Mouse (Mus musculus) heart, embryonic 13.5 days (tissue): Measurements from ENCODE around the gene Psmc3ip. TPM values are rescaled to one million over a fixed set of nuclear protein-coding genes. Genes with fewer than 3 reads are reported as not detected.

ENCODE experiments used
- ATAC-seq: fragments of 200-750 bp; cut with Nextera tagmentation; 2 replicates; pipeline ENCODE4 v1.8.0; 2017; ENCODE audit warnings: moderate TSS enrichment; ENCODE audit not compliant: insufficient number of reproducible peaks, low FRiP score, low TSS enrichment; ENCODE audit errors: extremely low read depth
- H3K27ac ChIP-seq: fragments of 300-500 bp; sonication (generic); replicated peaks from 2 replicates; pipeline ENCODE4 v1.5.1; 2015; ENCODE audit warnings: moderate library complexity, mild to moderate bottlenecking, inconsistent platforms
- H3K27me3 ChIP-seq: fragments of 300-500 bp; sonication (generic); replicated peaks from 2 replicates; pipeline ENCODE4 v1.6.1; 2015; ENCODE audit warnings: mild to moderate bottlenecking, inconsistent platforms
- H3K36me3 ChIP-seq: fragments of 300-500 bp; sonication (generic); 2 replicates; pipeline ENCODE4 v1.6.1; 2015; ENCODE audit warnings: mild to moderate bottlenecking, inconsistent platforms
- H3K4me1 ChIP-seq: fragments of 300-500 bp; sonication (generic); 2 replicates; pipeline ENCODE4 v1.6.1; 2015; ENCODE audit warnings: inconsistent platforms
- H3K4me2 ChIP-seq: fragments of 300-500 bp; sonication (generic); 2 replicates; pipeline ENCODE4 v1.6.1; 2015; ENCODE audit warnings: inconsistent platforms, mild to moderate bottlenecking, moderate library complexity
- H3K4me3 ChIP-seq: fragments of 300-500 bp; sonication (generic); 2 replicates; pipeline ENCODE4 v1.5.1; 2015; ENCODE audit warnings: moderate library complexity, mild to moderate bottlenecking, inconsistent platforms
- H3K9ac ChIP-seq: fragments of 300-500 bp; sonication (generic); 2 replicates; pipeline ENCODE4 v1.6.1; 2015; ENCODE audit warnings: inconsistent platforms, mild to moderate bottlenecking, moderate library complexity
- H3K9me3 ChIP-seq: fragments of 300-500 bp; sonication (generic); 2 replicates; pipeline ENCODE4 v1.6.1; 2016; ENCODE audit warnings: inconsistent platforms
- WGBS: fragments of 180-500 bp; shearing (Covaris S2); methylation state at CpG from one replicate; pipeline ENCODE4 v1.1.7; 2015; ENCODE audit warnings: mixed read lengths; 5-methylcytosine and 5-hydroxymethylcytosine counted together
- microRNA-seq: library from miRNA; unstranded; fragments of <30 nt; microRNA quantifications from one replicate; pipeline ENCODE4, GENCODE M21; 2016
- polyA plus RNA-seq: library from polyadenylated mRNA; unstranded; fragments of >200 nt; fragmentation: Nextera tagmentation; extraction: Ambion mirVana; gene quantifications from 2 replicates; pipeline ENCODE4 v1.2.1, GENCODE M21; 2015

The Psmc3ip gene
- polyA plus RNA-seq, 1 experiment from 2014 or later = 21.4 TPM

DNA sequence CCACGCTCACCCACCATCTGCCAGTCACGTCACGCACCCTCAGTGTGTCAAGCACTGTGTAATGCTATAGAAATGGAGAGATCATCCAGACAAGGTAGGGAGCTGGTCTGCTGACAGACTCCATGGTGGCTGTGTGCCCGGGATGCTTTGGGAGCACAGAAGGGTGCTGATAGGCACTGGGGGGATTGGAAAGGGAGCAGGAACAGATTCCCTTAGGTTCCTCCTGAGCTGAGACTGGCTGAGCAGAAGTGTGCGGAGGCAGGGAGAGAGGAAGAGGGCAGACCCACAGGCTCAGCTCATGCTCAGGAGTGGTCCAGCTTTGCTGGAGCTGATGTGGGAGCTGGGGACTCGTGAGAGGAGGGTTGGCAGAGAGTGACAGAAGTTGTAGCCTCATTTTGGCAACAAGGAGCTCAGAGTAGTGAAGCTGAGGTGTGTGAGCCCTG, 44.2 kb downstream of the Psmc3ip start:
- 81% methylated on average over 6 of the region's 6 CpGs for WGBS
- Histone ChIP-seq H3K9me3 (peaks cover 4% of the 10 kb centered on the region; the same call in 1 of the 2 replicates), H3K4me2 (no peak overlapping the region), H3K4me1 (peaks cover 33% of the 10 kb centered on the region), H3K27ac (0 out of 2 replicates have a peak overlapping the region, but pooled peaks have one; percentile 28), H3K9ac (peak overlapping the region; percentile 33; the same call in 1 of the 2 replicates), H3K4me3 (no peak overlapping the region), H3K36me3 (peaks cover 98% of the 10 kb centered on the region), H3K27me3 (no peaks in the 10 kb centered on the region)
- no peak for ATAC-seq

DNA sequence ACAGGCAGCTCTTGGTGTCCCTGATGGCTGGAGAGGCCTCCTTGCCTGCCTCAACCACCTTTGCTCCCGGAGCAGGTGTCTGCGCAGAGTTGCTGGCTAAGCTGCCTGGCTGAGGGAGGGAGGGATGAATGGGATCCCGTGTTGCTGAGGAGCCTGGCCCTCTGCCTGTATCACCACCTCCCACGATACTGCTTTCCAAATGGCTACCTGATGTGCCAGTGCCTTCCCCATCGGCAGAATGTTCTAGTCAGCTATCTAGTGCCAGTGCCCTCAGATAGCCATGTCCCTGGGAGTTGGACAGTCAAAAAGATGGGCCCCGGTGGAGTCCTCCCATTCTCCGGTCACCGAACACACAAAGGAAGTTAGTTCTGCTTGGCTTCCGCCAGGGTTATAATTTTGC, 44.9 kb downstream of the Psmc3ip start:
- no peak overlapping the region for H3K9ac ChIP-seq
- H3K27ac ChIP-seq = no peak overlapping the region
- peaks cover 4% of the 10 kb centered on the region; the same call in 1 of the 2 replicates for H3K9me3 ChIP-seq
- 84% methylated on average over 9 of the region's 9 CpGs for WGBS
- H3K36me3 ChIP-seq = peaks cover 100% of the 10 kb centered on the region
- no peaks in the 10 kb centered on the region for H3K27me3 ChIP-seq
- ATAC-seq = no peak
- H3K4me2 ChIP-seq = no peak overlapping the region
- H3K4me1 ChIP-seq = peaks cover 26% of the 10 kb centered on the region
- no peak overlapping the region for H3K4me3 ChIP-seq

DNA sequence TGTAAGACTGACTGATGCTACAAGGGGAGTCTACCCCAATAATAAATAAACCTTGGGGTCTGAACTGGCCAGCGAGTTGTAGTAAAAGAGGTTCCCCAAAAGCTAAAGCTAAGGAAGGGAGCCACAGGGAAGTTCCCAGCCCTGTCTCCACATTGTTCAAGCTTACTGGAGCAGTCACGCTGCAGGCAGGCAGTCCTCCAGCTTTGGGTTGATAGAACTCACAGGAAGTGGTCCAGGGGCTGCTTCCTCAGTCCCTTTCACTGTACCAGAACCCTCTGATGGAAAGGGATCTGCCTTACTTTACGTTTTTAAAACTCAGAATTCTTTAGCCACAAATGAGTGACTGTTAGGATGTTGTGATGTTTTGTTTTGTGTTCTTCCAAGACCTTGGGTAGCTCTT, 47.7 kb downstream of the Psmc3ip start:
- Histone ChIP-seq H3K27me3 (no peaks in the 10 kb centered on the region), H3K9me3 (no peaks in the 10 kb centered on the region), H3K9ac (no peak overlapping the region), H3K4me2 (no peak overlapping the region), H3K4me3 (no peak overlapping the region), H3K27ac (no peak overlapping the region), H3K36me3 (peaks cover 100% of the 10 kb centered on the region), H3K4me1 (peaks cover 21% of the 10 kb centered on the region)
- WGBS = 76% methylated on average over 3 of the region's 3 CpGs
- ATAC-seq = no peak

DNA sequence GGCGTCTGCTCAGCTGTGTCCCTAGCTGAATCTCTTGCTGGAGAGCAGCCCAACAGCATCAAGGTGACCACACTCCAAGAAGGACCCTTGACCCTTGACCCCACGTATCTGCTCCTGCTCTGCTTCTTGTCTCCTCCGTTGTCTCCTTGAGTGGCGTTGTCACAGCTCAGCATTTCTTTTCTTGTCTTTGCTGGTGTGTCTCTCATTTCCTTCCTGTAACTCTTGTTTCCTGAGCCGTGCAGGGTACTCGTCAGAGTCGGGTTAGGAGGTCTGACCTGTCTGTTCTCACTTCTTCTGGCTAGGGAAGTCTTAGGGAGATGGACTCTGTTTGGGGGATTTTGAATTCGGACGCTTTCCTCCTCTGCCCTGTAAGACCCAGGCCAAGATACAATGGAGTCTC, 48.8 kb downstream of the Psmc3ip start:
- Histone ChIP-seq H3K36me3 (peaks cover 100% of the 10 kb centered on the region), H3K4me2 (no peak overlapping the region), H3K4me3 (no peak overlapping the region), H3K4me1 (peaks cover 18% of the 10 kb centered on the region), H3K9ac (no peak overlapping the region), H3K9me3 (no peaks in the 10 kb centered on the region), H3K27me3 (no peaks in the 10 kb centered on the region), H3K27ac (peak overlapping the region; percentile 48; the same call in 1 of the 2 replicates)
- no peak for ATAC-seq
- 35% methylated on average over 9 of the region's 9 CpGs for WGBS

DNA sequence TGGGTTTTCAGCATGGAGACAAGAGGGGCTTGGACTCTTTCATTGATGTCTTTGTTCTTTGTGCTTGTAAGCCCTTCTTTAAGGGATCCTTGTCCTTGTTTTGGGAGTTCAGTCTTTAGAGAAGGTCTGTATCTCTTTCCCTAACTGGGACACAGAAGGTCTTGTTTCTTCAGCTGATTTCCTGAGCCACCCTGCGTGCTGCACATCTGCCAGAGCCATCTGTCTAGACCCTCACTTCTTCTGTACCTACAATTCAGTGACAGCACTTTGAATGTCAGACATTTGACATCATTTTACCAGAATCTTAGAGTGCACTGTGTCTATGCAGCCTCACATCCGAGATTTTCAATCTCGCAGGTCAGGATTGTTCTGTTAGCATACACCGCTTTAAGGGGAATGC, 49.4 kb downstream of the Psmc3ip start:
- WGBS = 81% methylated on average over 4 of the region's 4 CpGs
- ATAC-seq = no peak
- Histone ChIP-seq H3K4me2 (no peak overlapping the region), H3K27ac (no peak overlapping the region), H3K36me3 (peaks cover 100% of the 10 kb centered on the region), H3K4me1 (peaks cover 12% of the 10 kb centered on the region), H3K9me3 (no peaks in the 10 kb centered on the region), H3K27me3 (no peaks in the 10 kb centered on the region), H3K4me3 (no peak overlapping the region), H3K9ac (0 out of 2 replicates have a peak overlapping the region, but pooled peaks have one; percentile 10)

Small RNA genes lying within 50 kb of the gene (microRNA-seq; reads per million reads assigned to microRNA genes)
- gene Gm27626 = not detected

Other genes with a start within 250 kb of the Psmc3ip start
- gene Stat5b, start 244.7 kb downstream of the Psmc3ip start, polyA plus RNA-seq = 24.3 and 27.0 TPM in 2 replicates
- gene Stat5a, start 236.1 kb downstream of the Psmc3ip start, polyA plus RNA-seq = 5.2 and 5.9 TPM in 2 replicates
- 41.8 and 42.9 TPM in 2 replicates for gene Stat3, start 155.9 kb downstream of the Psmc3ip start, polyA plus RNA-seq
- gene Cavin1, start 124.5 kb downstream of the Psmc3ip start, polyA plus RNA-seq = 348 and 370 TPM in 2 replicates
- 54.9 and 58.1 TPM in 2 replicates for gene Atp6v0a1, start 86.0 kb downstream of the Psmc3ip start, polyA plus RNA-seq
- gene Naglu, start 25.4 kb downstream of the Psmc3ip start, polyA plus RNA-seq = 13.5 and 13.7 TPM in 2 replicates
- gene Hsd17b1, start 17.0 kb downstream of the Psmc3ip start, polyA plus RNA-seq = 0.14 and 0.17 TPM in 2 replicates
- 26.8 and 28.4 TPM in 2 replicates for gene Coasy, start 12.9 kb downstream of the Psmc3ip start, polyA plus RNA-seq
- 36.3 and 41.6 TPM in 2 replicates for gene Mlx, start 8.2 kb downstream of the Psmc3ip start, polyA plus RNA-seq
- 12.0 and 14.1 TPM in 2 replicates for gene Retreg3, start 24.5 kb upstream of the Psmc3ip start, polyA plus RNA-seq
- 77.2 and 83.0 TPM in 2 replicates for gene Tubg1, start 24.5 kb upstream of the Psmc3ip start, polyA plus RNA-seq
- gene Tubg2, start 60.5 kb upstream of the Psmc3ip start, polyA plus RNA-seq = 3.1 and 4.3 TPM in 2 replicates
- gene Cntnap1, start 75.1 kb upstream of the Psmc3ip start, polyA plus RNA-seq = 0.52 and 0.55 TPM in 2 replicates
- gene Plekhh3, start 75.9 kb upstream of the Psmc3ip start, polyA plus RNA-seq = 7.6 and 8.5 TPM in 2 replicates
- gene Ccr10, start 80.0 kb upstream of the Psmc3ip start, polyA plus RNA-seq = 0.19 and 0.33 TPM in 2 replicates
- 11.6 and 11.7 TPM in 2 replicates for gene Ezh1, start 131.0 kb upstream of the Psmc3ip start, polyA plus RNA-seq
- 210 and 234 TPM in 2 replicates for gene Ramp2, start 150.6 kb upstream of the Psmc3ip start, polyA plus RNA-seq
- 98.8 and 111 TPM in 2 replicates for gene Vps25, start 158.3 kb upstream of the Psmc3ip start, polyA plus RNA-seq
- 7.6 and 8.0 TPM in 2 replicates for gene Wnk4, start 165.1 kb upstream of the Psmc3ip start, polyA plus RNA-seq
- 0.48 and 0.65 TPM in 2 replicates for gene Cntd1, start 183.6 kb upstream of the Psmc3ip start, polyA plus RNA-seq
- 165 and 171 TPM in 2 replicates for gene Coa3, start 183.7 kb upstream of the Psmc3ip start, polyA plus RNA-seq
- gene Becn1, start 206.8 kb upstream of the Psmc3ip start, polyA plus RNA-seq = 128 and 130 TPM in 2 replicates
- 99.0 and 105 TPM in 2 replicates for gene Psme3, start 220.8 kb upstream of the Psmc3ip start, polyA plus RNA-seq
- gene Aoc2, start 229.6 kb upstream of the Psmc3ip start, polyA plus RNA-seq = 0.70 and 0.75 TPM in 2 replicates
- 0.28 and 0.32 TPM in 2 replicates for gene Aoc3, start 235.2 kb upstream of the Psmc3ip start, polyA plus RNA-seq